Mouse (Mus musculus): ENCODE results near the gene Selenoo.

GRCm38 (mm10) chr15:89146537-89146936 lies 57.7 kb downstream of the Selenoo start:
- no peak for TF ChIP-seq CTCF (IDR thresholded peaks at IDR 0.05; ENCODE audit: low read depth, low read length)
- TF ChIP-seq EP300 (IDR thresholded peaks at IDR 0.05; ENCODE audit: insufficient read depth, low read depth, low read length) = no peak
- no peak for TF ChIP-seq POLR2A (IDR thresholded peaks at IDR 0.05; ENCODE audit: insufficient read depth, low read length)

Measured in ES-Bruce4 (cell line).